Mouse (Mus musculus) spleen, postnatal 10 days (tissue): Measurements from ENCODE around the gene Xpo1.
"Not testable (repeated sequence)": the region's sequence is repeated elsewhere in the genome, so short reads cannot be mapped to it uniquely, and the experiment has no call there.

Source experiments
- DNase-seq, 2 experiments: peaks; one replicate each; pipeline ENCODE4 v3.0.0; 2021 to 2022; ENCODE audit warnings: low spot score in 2 of 2

Xpo1 gene

GRCm38 (mm10) chr11:23255427-23256193, at the start of gene Xpo1:
Gene Xpo1, plus strand, starts transcription at chr11:23256041.
- peak; percentile 98 to 99 for DNase-seq

- DNase-seq = no peak
Observed at GRCm38 (mm10) chr11:23209717-23210116, 46.1 kb upstream of the Xpo1 start.

GRCm38 (mm10) chr11:23210590-23211510, 45.0 kb upstream of the Xpo1 start:
- DNase-seq = peak in 1 of 2 experiments; percentile 22

DNA sequence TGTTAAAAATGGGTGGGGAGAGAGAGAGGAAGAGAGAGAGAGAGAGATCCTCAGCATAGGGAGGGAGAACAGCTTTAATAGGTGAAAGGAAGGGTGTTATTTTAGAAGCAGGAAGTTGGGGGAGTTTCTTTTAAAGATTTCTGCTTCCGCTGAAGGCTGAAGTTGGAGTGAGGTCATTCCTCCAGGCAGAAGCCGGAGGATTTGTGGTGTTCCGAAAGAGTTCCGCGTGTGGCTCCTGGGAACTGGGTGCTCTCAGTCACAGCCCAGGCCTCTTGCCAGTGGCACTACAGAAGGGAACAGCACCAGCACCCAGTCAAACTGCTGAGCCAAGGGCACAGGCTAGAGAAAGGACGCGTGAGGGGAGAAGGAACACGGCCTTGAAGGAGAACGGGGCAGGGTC, 38.4 kb upstream of the Xpo1 start:
- no peak for DNase-seq

DNA sequence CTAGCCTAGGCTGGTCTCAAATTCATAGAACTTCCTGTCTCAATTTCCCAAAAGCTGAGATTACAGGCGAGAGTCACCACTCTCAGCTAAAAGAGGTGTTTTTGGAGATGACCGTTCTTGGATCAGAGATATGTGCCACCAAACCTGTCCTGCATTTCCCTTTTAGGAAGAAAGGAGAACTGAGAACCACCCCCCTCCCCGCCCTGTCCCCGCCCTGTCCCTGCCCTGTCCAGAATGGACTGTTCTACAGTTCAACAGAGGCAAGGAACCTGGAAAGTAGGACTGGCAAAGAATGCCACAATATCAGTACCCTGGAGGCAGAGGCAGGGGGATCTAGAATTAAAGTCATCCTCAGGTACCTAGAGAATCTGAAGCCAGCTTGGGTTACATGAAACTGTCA, 19.8 kb upstream of the Xpo1 start:
- DNase-seq = no peak

- no peak for DNase-seq
Observed at GRCm38 (mm10) chr11:23253931-23254330, 1.9 kb upstream of the Xpo1 start.

DNA sequence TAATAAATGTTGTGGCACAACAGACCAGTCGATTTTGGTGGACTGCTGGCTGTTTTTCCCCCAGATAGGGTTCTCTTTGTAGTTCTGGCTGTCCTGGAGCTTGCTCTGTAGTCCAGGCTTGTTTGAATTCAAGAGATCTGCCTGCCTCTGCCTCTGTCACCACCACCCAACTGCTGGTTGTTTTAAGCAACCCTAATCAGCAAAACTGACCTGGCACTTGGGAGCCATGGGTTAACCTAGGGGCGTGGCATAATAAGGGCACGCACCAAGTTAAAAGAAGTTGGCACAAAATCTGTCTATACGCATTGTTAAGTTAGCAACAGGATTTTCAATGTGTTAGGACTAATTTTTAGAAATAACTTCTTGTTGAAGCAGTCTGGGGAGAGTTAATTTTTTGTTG, 1.3 kb upstream of the Xpo1 start:
- DNase-seq = peak; percentile 14 to 17

DNA sequence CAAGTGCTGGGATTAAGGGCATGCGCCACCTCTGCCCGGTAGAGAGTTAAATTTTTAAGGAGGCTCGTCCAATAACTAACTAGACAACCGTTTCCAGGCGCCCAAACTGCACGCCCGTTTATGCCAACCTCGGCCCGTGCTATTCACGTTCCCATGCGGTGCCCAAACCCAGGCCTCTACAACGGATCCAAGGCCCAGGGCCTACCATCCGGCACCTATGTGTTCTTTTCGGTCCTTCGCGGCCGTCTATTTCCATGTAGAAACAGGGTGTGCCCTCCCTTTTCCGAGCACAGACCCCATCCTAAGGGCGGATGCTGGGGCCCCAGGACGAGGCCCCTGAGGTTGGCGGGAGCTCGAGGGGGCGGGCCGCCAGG, 801 bp upstream of the Xpo1 start:
- DNase-seq = no peak

- no peak for DNase-seq
Observed at GRCm38 (mm10) chr11:23256194-23256802, 457 bp downstream of the Xpo1 start.

DNA sequence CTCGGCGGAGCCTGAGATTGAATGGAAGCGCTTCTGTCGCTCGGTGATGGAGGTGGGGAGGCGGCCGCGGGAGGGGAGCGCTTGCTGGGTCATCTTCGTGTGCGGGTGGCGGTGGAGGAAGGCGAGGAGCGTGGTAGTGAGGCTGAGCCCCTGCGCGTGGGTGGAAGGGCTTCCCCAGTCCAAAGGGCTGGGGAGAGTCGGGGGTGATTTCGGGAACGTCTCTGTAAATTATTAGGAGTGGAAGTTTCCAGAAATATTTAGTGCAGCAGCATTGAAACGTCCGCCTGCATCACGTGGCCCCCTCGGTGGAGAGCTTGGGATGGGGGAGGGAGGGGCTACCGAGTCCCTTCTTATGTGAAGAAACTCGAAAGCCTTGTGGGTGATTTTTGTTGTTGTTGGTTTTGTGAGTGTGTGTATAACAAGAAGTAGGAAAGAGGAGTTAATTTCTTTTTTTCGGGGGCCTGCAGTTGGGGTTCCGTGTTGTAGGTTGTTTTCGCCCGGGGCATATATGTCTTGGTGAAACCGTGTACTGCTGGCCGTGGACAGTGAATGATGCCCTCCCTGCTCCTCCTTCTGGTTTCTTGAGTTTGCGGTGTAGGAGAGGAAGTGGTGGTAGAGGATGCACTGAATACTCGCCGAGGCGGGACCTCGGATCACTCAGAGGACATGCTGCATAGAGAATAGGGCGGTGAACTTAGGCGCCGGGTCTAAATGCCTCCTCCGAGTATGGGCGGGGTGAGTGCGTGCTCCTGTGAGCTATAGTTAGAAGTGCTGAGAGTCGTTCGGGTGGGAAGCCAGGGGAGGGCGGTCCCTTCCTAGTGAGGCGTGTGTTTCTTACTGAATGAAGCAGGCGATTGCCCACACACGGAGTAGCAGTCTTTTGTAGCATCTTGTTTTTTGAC, 1.2 kb downstream of the Xpo1 start:
- DNase-seq = peak; percentile 77 to 87

GRCm38 (mm10) chr11:23259073-23259472, 3.2 kb downstream of the Xpo1 start:
- DNase-seq = no peak

DNA sequence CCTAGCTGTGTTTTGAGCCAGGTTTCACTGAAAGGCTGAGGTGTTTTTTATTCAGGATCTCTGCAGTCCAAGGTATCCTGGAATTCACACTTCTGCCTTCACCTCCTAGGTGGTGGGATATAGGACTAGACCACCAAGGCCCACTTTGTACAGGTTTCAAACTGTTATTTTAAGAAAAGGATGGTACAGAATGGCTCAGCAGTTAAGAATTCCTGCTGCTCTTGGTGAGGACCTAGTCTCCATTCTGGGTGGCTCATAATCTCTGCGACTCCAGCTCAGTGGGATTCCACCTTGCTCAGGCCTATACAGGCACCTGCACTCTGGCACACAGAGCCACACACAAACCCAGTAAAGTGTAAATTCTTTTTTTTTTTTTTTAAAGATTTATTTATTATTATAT, 3.6 kb downstream of the Xpo1 start:
- no peak for DNase-seq

- DNase-seq = no peak
Observed at GRCm38 (mm10) chr11:23260186-23260585, 4.3 kb downstream of the Xpo1 start.

GRCm38 (mm10) chr11:23261490-23261889, 5.6 kb downstream of the Xpo1 start:
- DNase-seq = no peak

DNA sequence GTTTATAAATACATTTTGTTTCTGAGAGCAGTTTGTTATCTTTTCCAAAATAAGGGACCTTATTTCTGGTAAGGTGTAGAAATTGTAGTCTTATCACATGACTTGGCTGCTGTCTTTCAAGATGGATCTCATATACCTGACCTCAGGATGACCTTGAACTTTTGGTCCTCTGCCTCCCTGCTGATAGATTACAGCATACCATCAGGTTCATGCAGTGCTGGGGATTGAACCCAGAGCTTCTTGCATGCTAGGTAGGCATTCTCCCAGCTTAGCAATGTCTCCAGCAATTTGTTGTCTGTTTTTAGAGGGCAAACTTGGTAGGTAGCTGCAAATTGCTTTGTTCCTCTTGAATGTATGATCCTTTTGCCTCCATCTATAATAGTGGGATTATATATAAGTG, 9.1 kb downstream of the Xpo1 start:
- no peak for DNase-seq

- peak in 1 of 2 experiments; percentile 33 for DNase-seq
Observed at GRCm38 (mm10) chr11:23271770-23272724, 16.2 kb downstream of the Xpo1 start.

DNA sequence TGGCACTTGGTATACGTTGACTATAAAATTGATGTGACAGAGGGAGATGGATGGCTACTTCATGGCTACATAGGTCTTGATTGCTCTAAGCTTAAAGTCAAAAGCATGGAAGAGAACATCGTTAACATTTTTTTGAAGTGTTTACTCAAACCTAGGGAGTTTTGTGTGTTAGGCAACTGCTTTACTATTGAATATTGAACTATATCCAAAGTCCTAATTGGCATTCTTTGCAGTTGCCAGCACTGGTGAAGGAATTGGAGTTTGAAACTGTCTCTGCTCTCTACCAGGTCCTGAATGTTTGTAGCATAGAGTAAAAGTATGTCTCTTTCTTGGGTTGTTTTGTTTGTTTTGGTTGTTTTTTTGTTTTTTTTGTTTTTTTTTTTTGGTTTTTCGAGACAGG, 19.9 kb downstream of the Xpo1 start:
- DNase-seq = no peak

- DNase-seq = no peak
Observed at GRCm38 (mm10) chr11:23284469-23284868, 28.6 kb downstream of the Xpo1 start.

- not testable (repeated sequence) for DNase-seq
Observed at GRCm38 (mm10) chr11:23288866-23289265, 33.0 kb downstream of the Xpo1 start.

- DNase-seq = no peak
Observed at GRCm38 (mm10) chr11:23297379-23297778, 41.5 kb downstream of the Xpo1 start.
